Mouse (Mus musculus) olfactory bulb, adult 2 months (tissue): ENCODE results near the gene Zfp974. TPM values are rescaled to one million over a fixed set of nuclear protein-coding genes. Genes with fewer than 3 reads are reported as not detected.
"Not testable (repeated sequence)": the region's sequence is repeated elsewhere in the genome, so short reads cannot be mapped to it uniquely, and the experiment has no call there.

ENCODE experiments used
- H3K27ac ChIP-seq: fragments of 200-500 bp; 2 replicates; pipeline ENCODE4 v1.5.1; 2012; ENCODE audit warnings: low read depth, low read length; ENCODE audit not compliant: insufficient read depth
- H3K4me1 ChIP-seq: fragments of 200-500 bp; 2 replicates; pipeline ENCODE4 v1.6.1; 2012; ENCODE audit warnings: low read length; ENCODE audit not compliant: control insufficient read depth, insufficient read depth
- H3K4me3 ChIP-seq: fragments of 200-500 bp; 2 replicates; pipeline ENCODE4 v1.5.1; 2012; ENCODE audit warnings: mild to moderate bottlenecking, low read depth, low read length, moderate library complexity; ENCODE audit not compliant: insufficient read depth
- CTCF ChIP-seq: fragments of 200-500 bp; IDR thresholded peaks from 2 replicates; pipeline ENCODE4 v1.5.1; 2012; ENCODE audit warnings: low read depth, mild to moderate bottlenecking, low read length, moderate library complexity; ENCODE audit not compliant: insufficient read depth
- POLR2A ChIP-seq: fragments of 200-500 bp; IDR thresholded peaks from 2 replicates; pipeline ENCODE4 v1.6.1; 2012; ENCODE audit warnings: mild to moderate bottlenecking, low read depth, low read length, moderate library complexity; ENCODE audit not compliant: insufficient read depth
- WGBS: fragments of 180-500 bp; shearing (Covaris S2); methylation state at CpG from one replicate; pipeline ENCODE4 v1.1.7; 2018; 5-methylcytosine and 5-hydroxymethylcytosine counted together
- polyA plus RNA-seq: library from polyadenylated mRNA; stranded (reverse); fragments of >200 nt; gene quantifications from 2 replicates; pipeline ENCODE4 v1.2.4, GENCODE M21; 2012; ENCODE audit warnings: low replicate concordance; ENCODE audit not compliant: missing spikeins, insufficient read depth, insufficient read length

Gene Zfp974
- not detected in 2 replicates for polyA plus RNA-seq

- Histone ChIP-seq H3K4me1 (peaks cover 7% of the 10 kb centered on the region), H3K27ac (no peak within 1 kb of the TSS), H3K4me3 (peak within 1 kb of the TSS; percentile 93)
- TF ChIP-seq POLR2A (peak; percentile 31; the same call in 1 of the 2 replicates), CTCF (no peak)
- 2% methylated on average over 40 of the region's 40 CpGs for WGBS
These were observed at the start of gene Zfp974 for GRCm38 (mm10) chr7:27928818-27929695. TSS of gene Zfp974 (minus strand) at chr7:27929460.

GRCm38 (mm10) chr7:27949451-27949850 is 20.2 kb upstream of the Zfp974 start:
- H3K4me3 ChIP-seq, H3K4me1 ChIP-seq, H3K27ac ChIP-seq: not testable (repeated sequence)
- WGBS: 95% methylated on average over 13 of the region's 13 CpGs

- not testable (repeated sequence) for H3K4me1 ChIP-seq, H3K4me3 ChIP-seq, H3K27ac ChIP-seq
- 28% methylated on average over 5 of the region's 7 CpGs for WGBS
These were observed 12.6 kb upstream of the Zfp974 start for GRCm38 (mm10) chr7:27941869-27942268.

- H3K4me3 ChIP-seq, H3K27ac ChIP-seq, H3K4me1 ChIP-seq: not testable (repeated sequence)
- WGBS: 8% methylated on average over 1 of the region's 9 CpGs
These were observed 4.5 kb upstream of the Zfp974 start for GRCm38 (mm10) chr7:27933800-27934158.

DNA sequence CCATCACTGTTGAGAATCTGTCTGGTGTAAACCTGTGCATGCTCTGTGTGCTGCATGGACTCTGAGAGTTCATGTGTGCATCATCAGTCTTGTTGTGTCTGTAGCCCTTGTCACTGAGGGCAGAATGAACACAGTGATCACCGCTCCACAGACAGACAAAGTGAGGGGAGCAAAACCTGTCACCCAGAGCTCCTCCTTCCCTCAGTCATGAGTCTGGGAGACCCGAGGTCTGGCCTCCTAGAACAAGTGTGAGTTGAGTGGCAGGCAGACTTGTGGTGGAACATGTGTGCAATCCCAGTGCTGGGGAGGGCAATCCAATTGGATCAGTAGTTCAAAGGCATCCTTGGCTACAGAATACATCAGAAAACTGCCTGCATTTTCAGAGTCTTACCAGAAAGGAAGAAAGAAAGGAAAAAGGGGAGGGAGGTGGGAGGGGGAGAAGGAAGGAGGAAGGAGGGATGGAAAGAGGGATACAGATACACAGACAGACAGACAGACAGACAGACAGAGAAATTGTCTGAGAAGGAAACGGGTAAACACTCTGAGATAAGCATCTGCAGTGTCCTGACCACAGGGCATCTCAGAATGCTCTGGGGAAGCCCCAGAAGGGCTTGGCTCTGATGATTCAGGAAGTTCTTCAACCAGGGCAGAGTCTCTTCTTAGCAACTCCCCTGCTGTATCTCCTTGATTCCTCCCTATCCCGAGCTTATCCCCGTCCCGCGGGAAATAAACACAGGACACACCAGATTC is 4.0 kb upstream of the Zfp974 start:
- no peak overlapping the region; the same call in 1 of the 2 replicates for H3K4me3 ChIP-seq
- WGBS: 13% methylated on average over 7 of the region's 7 CpGs
- TF ChIP-seq CTCF (no peak), POLR2A (no peak)
- peaks cover 7% of the 10 kb centered on the region for H3K4me1 ChIP-seq
- H3K27ac ChIP-seq: no peak overlapping the region

DNA sequence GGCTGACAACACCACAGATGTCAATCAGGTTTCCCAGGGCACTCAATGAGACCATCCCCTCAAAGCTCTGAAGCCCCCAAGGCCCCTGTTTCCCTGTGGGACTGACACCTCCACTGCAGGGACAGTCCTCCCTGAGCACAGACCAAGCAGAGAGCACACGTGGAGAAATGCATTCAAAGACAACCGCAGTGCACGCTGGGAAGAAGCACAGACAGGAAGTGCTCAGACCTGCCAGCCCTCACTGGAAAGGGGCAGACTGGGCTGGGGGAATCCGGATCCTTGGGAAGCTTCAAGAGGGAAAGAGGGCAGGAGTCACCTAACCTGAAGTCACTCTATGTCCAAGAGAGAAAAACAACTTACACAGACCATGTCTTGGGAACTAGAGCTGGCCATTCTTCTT is 2.2 kb downstream of the Zfp974 start:
- not testable (repeated sequence) for H3K27ac ChIP-seq, H3K4me1 ChIP-seq, H3K4me3 ChIP-seq
- WGBS: 48% methylated on average over 4 of the region's 4 CpGs

GRCm38 (mm10) chr7:27910952-27911351 is 18.3 kb downstream of the Zfp974 start:
- 43% methylated on average over 4 of the region's 4 CpGs for WGBS
- H3K27ac ChIP-seq, H3K4me1 ChIP-seq, H3K4me3 ChIP-seq: not testable (repeated sequence)

- WGBS: 83% methylated on average over 11 of the region's 11 CpGs
- TF ChIP-seq POLR2A (no peak), CTCF (no peak)
These were observed 24.0 kb downstream of the Zfp974 start for GRCm38 (mm10) chr7:27905061-27905848.

DNA sequence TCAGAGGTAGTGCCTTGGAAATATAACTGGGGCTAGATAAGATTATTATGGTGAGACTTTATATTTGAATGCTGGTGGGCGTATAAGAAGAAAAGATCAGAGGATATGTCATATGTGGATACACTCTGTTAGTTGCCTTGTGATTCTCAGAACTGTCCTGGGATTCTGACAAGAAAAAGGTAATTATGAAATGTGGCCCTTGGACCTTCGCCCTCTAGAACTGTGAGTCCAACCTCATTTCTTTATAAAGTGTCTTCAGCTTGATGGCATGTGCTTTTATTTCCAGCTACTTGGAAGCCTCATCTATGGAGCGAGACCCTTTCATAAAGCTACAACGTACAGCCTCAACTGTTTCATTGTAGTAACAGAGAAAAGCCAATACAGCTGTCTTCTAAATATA is 28.7 kb downstream of the Zfp974 start:
- H3K27ac ChIP-seq: no peak overlapping the region
- WGBS: 96% methylated on average over 4 of the region's 4 CpGs
- no peaks in the 10 kb centered on the region for H3K4me1 ChIP-seq
- H3K4me3 ChIP-seq: no peak overlapping the region
- TF ChIP-seq POLR2A: no peak
- TF ChIP-seq CTCF: no peak

More at GRCm38 (mm10) chr7:27905061-27905848, 24.0 kb downstream of the Zfp974 start:
- H3K4me3 ChIP-seq: no peak overlapping the region
- H3K4me1 ChIP-seq: no peaks in the 10 kb centered on the region
- H3K27ac ChIP-seq: no peak overlapping the region
